Mouse (Mus musculus) ES-Bruce4 (cell line): ENCODE results near the gene Gas7. TPM values are rescaled to one million over a fixed set of nuclear protein-coding genes. Genes with fewer than 3 reads are reported as not detected.
A peak's percentile ranks its signal among the peaks of the same experiment; 100 is the strongest.

Experiments
- H3K27ac ChIP-seq: 2 replicates; pipeline ENCODE4 v1.5.1; 2012; ENCODE audit warnings: low read length, inconsistent platforms; ENCODE audit not compliant: insufficient read depth
- H3K27me3 ChIP-seq: 2 replicates; pipeline ENCODE4 v1.6.1; 2012; ENCODE audit warnings: mild to moderate bottlenecking, low read length, inconsistent platforms; ENCODE audit not compliant: control insufficient read depth, poor library complexity, insufficient read depth, severe bottlenecking
- H3K36me3 ChIP-seq: 2 replicates; pipeline ENCODE4 v1.6.1; 2012; ENCODE audit warnings: inconsistent platforms, mild to moderate bottlenecking, low read length, moderate library complexity; ENCODE audit not compliant: control insufficient read depth, poor library complexity, insufficient read depth, severe bottlenecking
- H3K4me1 ChIP-seq: one replicate; pipeline ENCODE4 v1.8.1; 2011; ENCODE audit warnings: low read length; ENCODE audit not compliant: control insufficient read depth, insufficient read depth
- H3K4me3 ChIP-seq: 2 replicates; pipeline ENCODE4 v1.5.1; 2011; ENCODE audit warnings: low read depth, mild to moderate bottlenecking, low read length
- H3K9ac ChIP-seq: 2 replicates; pipeline ENCODE4 v1.6.1; 2012; ENCODE audit warnings: low read depth, mild to moderate bottlenecking, inconsistent platforms; ENCODE audit not compliant: poor library complexity, severe bottlenecking
- H3K9me3 ChIP-seq: replicated peaks from 2 replicates; pipeline ENCODE4 v1.6.1; 2012; ENCODE audit warnings: mild to moderate bottlenecking, low read length, inconsistent platforms; ENCODE audit not compliant: control insufficient read depth, poor library complexity, insufficient read depth, severe bottlenecking
- CTCF ChIP-seq: IDR thresholded peaks from one replicate; pipeline ENCODE4 v1.8.1; 2011; ENCODE audit warnings: low read depth, low read length
- EP300 ChIP-seq: IDR thresholded peaks from 2 replicates; pipeline ENCODE4 v1.6.1; 2011; ENCODE audit warnings: low read depth, low read length; ENCODE audit not compliant: insufficient read depth
- POLR2A ChIP-seq: IDR thresholded peaks from one replicate; pipeline ENCODE4 v1.8.1; 2011; ENCODE audit warnings: low read length; ENCODE audit not compliant: insufficient read depth
- polyA plus RNA-seq: library from polyadenylated mRNA; stranded (reverse); fragments of >200 nt; gene quantifications from 2 replicates; pipeline ENCODE4 v1.2.4, GENCODE M21; 2011; ENCODE audit warnings: low read depth; ENCODE audit not compliant: missing spikeins, insufficient read depth, insufficient read length

Gene Gas7
- polyA plus RNA-seq, result 2.3 and 2.7 TPM in 2 replicates

GRCm38 (mm10) chr11:67454874-67455526, at the start of gene Gas7:
Gene Gas7, plus strand, starts transcription at chr11:67455437.
- Histone ChIP-seq H3K36me3 (no peaks in the 10 kb centered on the region), H3K9me3 (no peaks in the 10 kb centered on the region), H3K9ac (peak within 1 kb of the TSS; percentile 82), H3K27me3 (peaks cover 10% of the 10 kb centered on the region), H3K27ac (no peak within 1 kb of the TSS), H3K4me3 (peak within 1 kb of the TSS; percentile 94), H3K4me1 (no peaks in the 10 kb centered on the region)
- TF ChIP-seq EP300 (no peak), CTCF (no peak), POLR2A (no peak)

GRCm38 (mm10) chr11:67414346-67414940, 40.8 kb upstream of the Gas7 start:
- H3K27ac ChIP-seq, result no peak overlapping the region
- H3K36me3 ChIP-seq, result no peaks in the 10 kb centered on the region
- H3K27me3 ChIP-seq, result peaks cover 2% of the 10 kb centered on the region; the same call in 1 of the 2 replicates
- TF ChIP-seq EP300 (no peak), POLR2A (no peak), CTCF (no peak)
- no peak overlapping the region for H3K4me3 ChIP-seq
- H3K9me3 ChIP-seq, result no peaks in the 10 kb centered on the region
- H3K9ac ChIP-seq, result no peak overlapping the region
- H3K4me1 ChIP-seq, result no peaks in the 10 kb centered on the region

GRCm38 (mm10) chr11:67423575-67423974, 31.7 kb upstream of the Gas7 start:
- Histone ChIP-seq H3K9me3 (no peaks in the 10 kb centered on the region), H3K4me3 (no peak overlapping the region), H3K27ac (no peak overlapping the region), H3K27me3 (no peaks in the 10 kb centered on the region), H3K36me3 (no peaks in the 10 kb centered on the region), H3K9ac (no peak overlapping the region), H3K4me1 (no peaks in the 10 kb centered on the region)
- TF ChIP-seq CTCF, result no peak

- TF ChIP-seq EP300 (no peak), CTCF (peak; percentile 65)
- Histone ChIP-seq H3K27ac (no peak overlapping the region), H3K36me3 (no peaks in the 10 kb centered on the region), H3K4me1 (no peaks in the 10 kb centered on the region), H3K9ac (no peak overlapping the region), H3K4me3 (no peak overlapping the region), H3K9me3 (no peaks in the 10 kb centered on the region), H3K27me3 (no peaks in the 10 kb centered on the region)
These were observed 27.0 kb upstream of the Gas7 start for GRCm38 (mm10) chr11:67428196-67428595.

- Histone ChIP-seq H3K36me3 (no peaks in the 10 kb centered on the region), H3K27ac (no peak overlapping the region), H3K9ac (no peak overlapping the region), H3K4me3 (no peak overlapping the region), H3K4me1 (no peaks in the 10 kb centered on the region), H3K27me3 (no peaks in the 10 kb centered on the region; the same call in 1 of the 2 replicates), H3K9me3 (no peaks in the 10 kb centered on the region)
- TF ChIP-seq EP300 (no peak), POLR2A (no peak), CTCF (no peak)
These were observed 25.4 kb upstream of the Gas7 start for GRCm38 (mm10) chr11:67429836-67430235.

GRCm38 (mm10) chr11:67431116-67431645, 24.1 kb upstream of the Gas7 start:
- Histone ChIP-seq H3K36me3 (no peaks in the 10 kb centered on the region), H3K9ac (no peak overlapping the region), H3K4me3 (no peak overlapping the region), H3K4me1 (no peaks in the 10 kb centered on the region), H3K9me3 (no peaks in the 10 kb centered on the region), H3K27ac (no peak overlapping the region), H3K27me3 (no peaks in the 10 kb centered on the region; the same call in 1 of the 2 replicates)
- no peak for TF ChIP-seq POLR2A
- no peak for TF ChIP-seq EP300
- no peak for TF ChIP-seq CTCF
